Mouse (Mus musculus): ENCODE results near the gene Kidins220.

- TF ChIP-seq CTCF (IDR thresholded peaks at IDR 0.05; ENCODE audit: borderline replicate concordance, control insufficient read depth, extremely low read depth, insufficient read depth, low read length, poor library complexity) (no peak), POLR2A (IDR thresholded peaks at IDR 0.05; ENCODE audit: control insufficient read depth, extremely low read depth, insufficient read depth, low read length, poor library complexity) (no peak)
Measured at GRCm38 (mm10) chr12:24975115-24975733, 499 bp downstream of the Kidins220 start.

Data from thymus, adult 2 months (tissue).